Mouse (Mus musculus) thymus, adult 2 months (tissue): ENCODE results near the gene Plxnb1. TPM values are rescaled to one million over a fixed set of nuclear protein-coding genes. Genes with fewer than 3 reads are reported as not detected.

Source experiments
- DNase-seq: peaks from one replicate; pipeline ENCODE4 v3.0.0; 2021
- H3K27ac ChIP-seq: fragments of 200-500 bp; 2 replicates; pipeline ENCODE4 v1.5.1; 2012; ENCODE audit warnings: low read length, control low read depth; ENCODE audit not compliant: control insufficient read depth, insufficient read depth
- H3K27me3 ChIP-seq: fragments of 200-500 bp; 2 replicates; pipeline ENCODE4 v1.6.1; 2012; ENCODE audit warnings: mild to moderate bottlenecking, low read length, moderate library complexity, mixed read lengths; ENCODE audit not compliant: control insufficient read depth, insufficient read depth
- H3K36me3 ChIP-seq: fragments of 200-500 bp; 2 replicates; pipeline ENCODE4 v1.6.1; 2012; ENCODE audit warnings: mild to moderate bottlenecking, low read length, moderate library complexity; ENCODE audit not compliant: control insufficient read depth, insufficient read depth
- H3K4me1 ChIP-seq: fragments of 200-500 bp; replicated peaks from 2 replicates; pipeline ENCODE4 v1.6.1; 2012; ENCODE audit warnings: low read length; ENCODE audit not compliant: control insufficient read depth, insufficient read depth
- H3K4me3 ChIP-seq: fragments of 200-500 bp; 2 replicates; pipeline ENCODE4 v1.5.1; 2012; ENCODE audit warnings: mild to moderate bottlenecking, low read length, control low read depth, moderate library complexity; ENCODE audit not compliant: control insufficient read depth, insufficient read depth
- CTCF ChIP-seq: fragments of 200-500 bp; IDR thresholded peaks from 2 replicates; pipeline ENCODE4 v1.5.1; 2012; ENCODE audit warnings: mild to moderate bottlenecking, control low read depth, low read length, moderate library complexity, borderline replicate concordance; ENCODE audit not compliant: control insufficient read depth, poor library complexity, insufficient read depth; ENCODE audit errors: extremely low read depth
- POLR2A ChIP-seq: fragments of 200-500 bp; IDR thresholded peaks from 2 replicates; pipeline ENCODE4 v1.6.1; 2012; ENCODE audit warnings: mild to moderate bottlenecking, low read length, control low read depth, moderate library complexity; ENCODE audit not compliant: control insufficient read depth, poor library complexity, insufficient read depth; ENCODE audit errors: extremely low read depth
- WGBS: fragments of 180-500 bp; shearing (Covaris S2); methylation state at CpG from one replicate; pipeline ENCODE4 v1.1.7; 2018; 5-methylcytosine and 5-hydroxymethylcytosine counted together
- polyA plus RNA-seq: library from polyadenylated mRNA; depleted of rRNA; stranded (reverse); fragments of >200 nt; gene quantifications from 2 replicates; pipeline ENCODE4 v1.2.3, GENCODE M21; 2012

Gene Plxnb1
- polyA plus RNA-seq, 1 experiment, result 25.6 TPM

- peak; percentile 83 for DNase-seq
- peaks cover 6% of the 10 kb centered on the region for H3K4me1 ChIP-seq
- peak within 1 kb of the TSS; percentile 86 for H3K4me3 ChIP-seq
- no peaks in the 10 kb centered on the region for H3K27me3 ChIP-seq
- peak within 1 kb of the TSS; percentile 7; the same call in 1 of the 2 replicates for H3K27ac ChIP-seq
- H3K36me3 ChIP-seq, result peaks cover 9% of the 10 kb centered on the region
- under 1% methylated on average over 37 of the region's 37 CpGs for WGBS
- TF ChIP-seq CTCF, result peak; percentile 35; the same call in 1 of the 2 replicates
- TF ChIP-seq POLR2A, result peak; percentile 85
Measured at GRCm38 (mm10) chr9:109082124-109082800, 12.9 kb upstream of the Plxnb1 start, which contains the start of the genes Ccdc51 and Tma7. Gene Ccdc51, plus strand, starts transcription at chr9:109082493. Gene Tma7, minus strand, starts transcription at chr9:109082587.

GRCm38 (mm10) chr9:109084922-109085321, 10.3 kb upstream of the Plxnb1 start:
- DNase-seq, result no peak
- Histone ChIP-seq H3K4me3 (no peak overlapping the region), H3K27me3 (no peaks in the 10 kb centered on the region), H3K36me3 (0 out of 2 replicates have a peak, but pooled peaks cover 3% of the 10 kb centered on the region), H3K4me1 (peaks cover 6% of the 10 kb centered on the region), H3K27ac (no peak overlapping the region)
- TF ChIP-seq POLR2A (no peak), CTCF (no peak)
- WGBS, result 37% methylated on average over 2 of the region's 2 CpGs

DNA sequence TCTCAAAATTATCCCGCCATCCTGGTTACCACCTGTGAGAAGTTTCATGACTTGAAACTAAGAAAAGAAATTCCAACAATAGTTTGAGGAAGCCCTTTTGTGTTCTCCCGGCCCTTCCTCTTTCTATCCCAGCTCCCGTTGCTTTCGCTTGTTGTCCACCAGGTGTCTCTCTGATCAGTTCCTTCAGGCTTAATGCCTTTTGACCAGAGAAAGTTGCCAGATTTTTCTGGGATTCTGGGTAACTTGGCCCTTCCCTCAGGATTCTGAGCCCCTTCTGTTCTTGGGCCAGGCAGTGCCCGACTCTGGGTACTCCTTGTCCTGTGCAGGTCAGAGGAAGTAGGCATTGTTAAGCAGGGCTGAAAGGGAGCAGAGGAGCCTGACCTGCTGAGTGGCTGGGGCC, 7.2 kb upstream of the Plxnb1 start:
- TF ChIP-seq CTCF, result no peak
- no peak for TF ChIP-seq POLR2A
- peaks cover 3% of the 10 kb centered on the region for H3K4me1 ChIP-seq
- no peak for DNase-seq
- no peak overlapping the region for H3K4me3 ChIP-seq
- WGBS, result 50% methylated on average over 5 of the region's 5 CpGs
- no peaks in the 10 kb centered on the region for H3K27me3 ChIP-seq
- H3K36me3 ChIP-seq, result no peaks in the 10 kb centered on the region
- H3K27ac ChIP-seq, result no peak overlapping the region

- no peak overlapping the region for H3K4me3 ChIP-seq
- no peak for TF ChIP-seq CTCF
- no peaks in the 10 kb centered on the region for H3K27me3 ChIP-seq
- DNase-seq, result no peak
- peaks cover 9% of the 10 kb centered on the region for H3K4me1 ChIP-seq
- no peak overlapping the region for H3K27ac ChIP-seq
- WGBS, result 93% methylated on average over 15 of the region's 15 CpGs
- no peaks in the 10 kb centered on the region for H3K36me3 ChIP-seq
Measured at GRCm38 (mm10) chr9:109090446-109090845, 4.7 kb upstream of the Plxnb1 start.

DNA sequence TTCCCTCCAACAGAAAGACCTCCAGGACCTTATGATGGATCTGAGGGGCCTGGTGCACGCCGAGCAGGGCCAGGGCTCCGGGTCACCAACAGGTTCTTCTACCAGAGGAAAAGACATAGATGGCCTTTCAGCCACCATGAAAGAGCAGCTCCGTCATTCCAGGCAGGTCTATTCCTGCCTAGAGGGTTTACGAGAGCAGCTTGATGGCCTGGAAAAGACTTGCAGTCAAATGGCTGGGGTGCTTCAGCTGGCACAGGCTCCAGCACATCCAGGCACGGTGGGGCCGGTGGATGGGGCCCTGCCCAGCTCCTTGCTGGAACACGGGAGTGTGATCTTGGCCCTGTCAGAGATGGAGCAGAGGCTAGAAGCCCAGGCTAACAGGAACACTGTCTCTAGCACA, 3.4 kb upstream of the Plxnb1 start:
- H3K4me3 ChIP-seq, result no peak overlapping the region
- DNase-seq, result no peak
- WGBS, result 96% methylated on average over 8 of the region's 8 CpGs
- H3K27me3 ChIP-seq, result no peaks in the 10 kb centered on the region
- peaks cover 17% of the 10 kb centered on the region for H3K4me1 ChIP-seq
- no peak for TF ChIP-seq POLR2A
- TF ChIP-seq CTCF, result no peak
- no peaks in the 10 kb centered on the region for H3K36me3 ChIP-seq
- H3K27ac ChIP-seq, result no peak overlapping the region

- Histone ChIP-seq H3K27ac (no peak overlapping the region), H3K36me3 (no peaks in the 10 kb centered on the region), H3K27me3 (no peaks in the 10 kb centered on the region), H3K4me3 (no peak overlapping the region), H3K4me1 (peaks cover 17% of the 10 kb centered on the region)
- TF ChIP-seq POLR2A (no peak), CTCF (no peak)
- DNase-seq, result no peak
- 95% methylated on average over 6 of the region's 6 CpGs for whole genome bisulfite sequencing
Measured at GRCm38 (mm10) chr9:109092799-109093198, 2.4 kb upstream of the Plxnb1 start.
